Mouse (Mus musculus) CD8-positive naive resting alpha-beta T cell, adult 2 months (primary cell): ENCODE data around the gene Mapk10.
"Not testable (repeated sequence)": the region's sequence is repeated elsewhere in the genome, so short reads cannot be mapped to it uniquely, and the experiment has no call there.

ENCODE experiments used
- DNase-seq, 2 experiments: peaks; one replicate each; pipeline ENCODE4 v3.0.0; 2022; ENCODE audit warnings: low read depth in 2 of 2, low spot score in 2 of 2

Mapk10 gene

DNA sequence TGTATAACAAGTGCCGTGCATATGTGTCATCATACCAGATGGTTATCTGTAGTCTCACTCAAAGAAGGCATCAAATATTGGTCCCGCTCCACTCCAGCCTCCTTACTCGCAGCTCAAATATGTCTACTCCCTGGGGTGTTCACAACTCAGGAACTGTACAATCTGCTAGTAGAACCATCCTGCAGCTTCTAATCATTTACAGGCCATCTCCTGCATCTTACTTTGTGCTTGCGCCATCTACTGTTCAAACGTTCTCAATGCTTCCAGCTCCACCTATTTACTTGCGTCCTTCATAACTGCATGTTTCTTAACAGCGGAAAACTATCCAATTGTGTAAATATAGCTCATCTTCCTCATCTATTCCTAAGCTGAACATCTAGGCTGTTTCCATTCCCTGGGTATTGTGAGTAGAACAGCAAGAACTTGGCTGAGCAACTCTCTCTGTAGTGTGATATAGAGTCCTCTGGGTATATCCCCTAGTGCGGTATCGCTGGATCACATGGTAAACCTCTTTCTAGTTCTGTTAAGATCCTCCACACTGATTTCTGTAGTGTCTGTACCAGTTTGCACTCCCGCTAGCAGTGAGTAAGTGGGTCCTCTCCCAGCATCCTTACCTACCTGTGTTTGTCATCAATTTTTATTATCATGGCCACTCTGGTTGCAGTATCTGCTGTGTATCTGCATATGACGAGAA, 336.4 kb downstream of the Mapk10 start:
- DNase-seq: no peak

DNA sequence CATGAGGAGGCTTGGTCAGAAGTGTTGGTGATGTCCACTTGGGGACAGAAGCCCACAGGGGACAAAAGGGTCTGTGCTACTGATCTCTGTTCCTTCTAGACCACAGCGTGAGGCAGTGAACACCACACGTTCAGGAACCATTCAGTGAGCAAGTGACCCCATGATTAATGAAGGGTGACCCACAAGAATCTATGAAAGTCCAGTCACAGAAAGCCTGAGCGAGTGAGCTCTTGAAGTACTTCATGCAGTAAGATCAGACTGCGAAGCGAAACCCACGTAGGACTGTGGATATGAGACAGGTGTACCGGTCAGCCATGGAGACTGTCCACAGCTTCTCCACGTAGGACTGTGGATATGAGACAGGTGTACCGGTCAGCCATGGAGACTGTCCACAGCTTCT, 338.1 kb downstream of the Mapk10 start:
- DNase-seq: not testable (repeated sequence)

DNA sequence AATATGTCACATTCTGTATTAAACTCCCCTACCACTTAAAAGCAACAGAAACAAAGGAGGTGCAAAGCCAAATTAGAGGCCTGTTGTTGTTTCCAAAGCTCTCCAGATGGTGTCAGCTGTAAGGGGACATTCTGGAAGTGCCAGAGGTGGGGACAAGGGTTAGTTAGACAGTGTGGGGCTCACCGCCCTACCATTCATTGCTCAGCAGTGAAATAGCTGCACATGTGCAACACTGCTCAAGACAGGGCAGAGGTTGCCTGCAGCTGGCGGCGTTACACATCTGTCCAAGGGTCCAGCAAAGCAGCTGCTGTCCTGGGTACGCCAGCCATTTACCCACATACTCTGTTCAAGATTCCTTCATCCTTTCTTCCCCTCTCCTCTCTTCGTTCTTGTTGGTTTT, 342.9 kb downstream of the Mapk10 start:
- DNase-seq: no peak

DNA sequence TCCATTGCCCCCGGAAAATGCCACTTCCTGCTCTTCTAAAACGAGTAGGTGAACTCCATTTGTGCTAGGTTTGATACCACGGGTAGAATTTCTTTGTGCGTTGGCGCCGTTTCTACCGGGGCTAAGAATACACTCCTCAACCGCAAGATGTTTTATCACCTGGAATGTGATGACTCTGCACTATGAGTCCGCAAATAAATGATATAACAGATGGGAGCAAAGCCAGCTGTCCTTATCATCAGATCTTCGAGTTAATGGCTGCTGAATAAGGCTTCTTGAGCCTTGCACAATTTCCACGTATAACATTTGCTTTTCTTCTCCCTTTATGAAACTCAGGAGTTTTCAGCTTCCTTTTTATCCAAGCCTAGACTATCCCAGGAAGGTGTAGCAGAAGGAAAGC, 351.4 kb downstream of the Mapk10 start:
- no peak for DNase-seq

DNA sequence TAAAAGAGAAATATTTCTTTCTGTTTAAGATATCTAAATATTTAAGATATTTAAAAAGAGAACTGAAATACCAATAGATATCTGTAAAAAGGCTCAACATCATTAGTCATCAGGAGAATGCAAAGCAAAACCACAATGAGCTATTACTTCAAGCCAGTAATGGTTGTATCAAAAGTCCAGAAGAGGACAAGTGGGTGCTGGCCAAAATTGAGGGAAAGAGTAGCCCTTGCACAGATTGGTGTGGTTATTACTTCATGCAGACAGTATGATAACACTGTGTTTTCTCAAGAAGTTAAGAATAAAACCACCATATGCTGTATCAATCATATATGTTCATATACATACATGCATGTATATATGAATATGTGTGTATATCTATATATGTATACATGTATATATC, 353.1 kb downstream of the Mapk10 start:
- no peak for DNase-seq
